ENCODE assay signal across 8 mouse cellular contexts in the genomic region with DNA sequence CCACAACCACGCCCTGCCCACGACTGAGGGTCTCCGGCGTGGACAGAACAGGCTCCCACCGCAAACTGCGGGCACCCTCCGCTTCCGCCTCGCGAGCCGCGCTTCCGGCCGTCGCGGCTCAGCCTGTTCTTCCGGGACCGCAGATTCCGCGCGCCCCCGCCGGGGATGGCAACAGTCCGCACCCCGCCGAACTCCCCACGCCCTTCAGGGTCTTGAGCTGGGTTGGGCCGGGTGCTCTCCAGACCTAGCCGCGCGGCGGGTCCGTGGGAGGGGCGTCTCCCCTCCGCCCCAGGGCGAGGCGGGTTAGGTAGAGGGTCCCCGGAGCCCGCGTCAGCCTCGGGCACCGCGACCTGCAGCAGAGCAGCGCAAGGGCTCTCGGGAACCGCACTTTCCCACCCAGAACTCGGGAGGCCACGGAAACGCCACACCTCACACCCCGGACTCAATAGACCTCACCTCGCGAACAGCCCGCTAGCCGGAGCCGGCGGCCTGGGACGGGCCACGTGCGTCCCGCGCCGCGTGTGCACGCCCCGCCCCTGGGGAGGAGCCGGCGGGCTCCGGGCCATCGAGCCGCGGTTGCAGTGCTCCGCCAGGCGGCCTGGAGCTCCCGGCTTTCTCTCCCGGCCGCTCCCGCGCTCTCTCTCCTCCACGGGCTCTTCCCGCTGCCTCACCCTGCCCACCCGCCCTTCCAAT. TPM values are rescaled to one million over a fixed set of nuclear protein-coding genes. Genes with fewer than 3 reads are reported as not detected.
A peak's percentile ranks its signal among the peaks of the same experiment; 100 is the strongest.
DNase-seq lines count a peak whose midpoint lies in the region; ATAC-seq and TF ChIP-seq lines count a peak whose summit lies in the region.

Gene Myo19, plus strand, starts transcription at position 377 of the 693 bp plus-strand sequence.
Gene Pigw, minus strand, starts transcription at position 514 of the 693 bp plus-strand sequence.

- no peak; the same call in 1 of the 2 replicates for TF ChIP-seq CTCF in bone marrow, adult 2 months (IDR thresholded peaks at IDR 0.05; ENCODE audit: control insufficient read depth, insufficient read depth, low read length)

- WGBS in bone marrow, adult 2 months: under 1% methylated on average over 81 of the region's 81 CpGs
- WGBS in embryonic facial prominence, embryonic 14.5 days: 0% methylated on average over 27 of the region's 81 CpGs
- under 1% methylated on average over 76 of the region's 81 CpGs for WGBS in kidney, embryonic 14.5 days
- under 1% methylated on average over 79 of the region's 81 CpGs for WGBS in liver, embryonic 11.5 days

- peak within 1 kb of the TSS; percentile 77 for H3K9ac ChIP-seq in embryonic facial prominence, embryonic 14.5 days (ENCODE audit: low read depth, low read length)
- peak within 1 kb of the TSS; percentile 89 for H3K9ac ChIP-seq in kidney, embryonic 14.5 days (ENCODE audit: low read depth, low read length)
- H3K9ac ChIP-seq in liver, embryonic 11.5 days (ENCODE audit: low read depth, low read length): peak within 1 kb of the TSS; percentile 95

- peak within 1 kb of the TSS; percentile 84 for H3K4me3 ChIP-seq in bone marrow, adult 2 months (replicated peaks; ENCODE audit: control insufficient read depth, low read depth, low read length)
- H3K4me3 ChIP-seq in embryonic facial prominence, embryonic 14.5 days (ENCODE audit: low read depth, low read length): peak within 1 kb of the TSS; percentile 75
- H3K4me3 ChIP-seq in kidney, embryonic 14.5 days (ENCODE audit: low read length): peak within 1 kb of the TSS; percentile 95
- H3K4me3 ChIP-seq in liver, embryonic 11.5 days (ENCODE audit: low read depth, low read length): peak within 1 kb of the TSS; percentile 88
- peak within 1 kb of the TSS; percentile 88 for H3K4me3 ChIP-seq in myocyte

- ATAC-seq in embryonic facial prominence, embryonic 14.5 days (ENCODE audit: low read depth): peak; percentile 96
- peak; percentile 95 for ATAC-seq in kidney, embryonic 14.5 days (ENCODE audit: low FRiP score, low TSS enrichment)
- peak; percentile 94 for ATAC-seq in liver, embryonic 11.5 days (replicated peaks; ENCODE audit: low FRiP score)

- H3K27ac ChIP-seq in bone marrow, adult 2 months (ENCODE audit: control insufficient read depth, insufficient read depth, low read depth, low read length, poor library complexity): peak within 1 kb of the TSS; percentile 89
- peak within 1 kb of the TSS; percentile 92 for H3K27ac ChIP-seq in embryonic facial prominence, embryonic 14.5 days (replicated peaks; ENCODE audit: low read depth, low read length)
- H3K27ac ChIP-seq in kidney, embryonic 14.5 days (ENCODE audit: low read depth, low read length): peak within 1 kb of the TSS; percentile 94
- H3K27ac ChIP-seq in liver, embryonic 11.5 days (ENCODE audit: low read depth, low read length): peak within 1 kb of the TSS; percentile 92

- peak; percentile 79 to 81 for DNase-seq in B cell, adult 2 months
- peak; percentile 93 for DNase-seq in embryonic facial prominence, embryonic 14.5 days (ENCODE audit: low spot score)
- peak; percentile 76 to 81 for DNase-seq in heart, adult 9 months (ENCODE audit: low spot score in 2 of 2)
- peak; percentile 84 for DNase-seq in liver, embryonic 11.5 days (ENCODE audit: low spot score)
- DNase-seq in splenic B cell, adult 2 months (ENCODE audit: low read depth, low spot score): peak; percentile 83

- peak; percentile 61; the same call in 1 of the 2 replicates for TF ChIP-seq POLR2A in bone marrow, adult 2 months (IDR thresholded peaks at IDR 0.05; ENCODE audit: borderline replicate concordance, control insufficient read depth, low read depth, low read length)
- peak; percentile 80 for TF ChIP-seq POLR2A in myocyte (IDR thresholded peaks at IDR 0.05; ENCODE audit: insufficient read length, low read depth)

- H3K79me2 ChIP-seq in myocyte (ENCODE audit: control insufficient read depth, insufficient read depth): peaks cover 21% of the 10 kb centered on the region

- no peaks in the 10 kb centered on the region for H3K27me3 ChIP-seq in embryonic facial prominence, embryonic 14.5 days (replicated peaks; ENCODE audit: control insufficient read depth, insufficient read depth, low read length)
- no peaks in the 10 kb centered on the region for H3K27me3 ChIP-seq in kidney, embryonic 14.5 days (ENCODE audit: control insufficient read depth, insufficient read depth, low read length)
- no peaks in the 10 kb centered on the region for H3K27me3 ChIP-seq in liver, embryonic 11.5 days (replicated peaks; ENCODE audit: control insufficient read depth, insufficient read depth, low read length)
- H3K27me3 ChIP-seq in myocyte (ENCODE audit: control insufficient read depth, insufficient read depth, insufficient read length): no peaks in the 10 kb centered on the region
- no peaks in the 10 kb centered on the region for H3K27me3 ChIP-seq in splenic B cell, adult 2 months (ENCODE audit: control insufficient read depth, insufficient read depth, low read length, poor library complexity, severe bottlenecking)

- peak within 1 kb of the TSS; percentile 43 for H3ac ChIP-seq in myocyte (ENCODE audit: control insufficient read depth, insufficient read length)

- H3K9me3 ChIP-seq in embryonic facial prominence, embryonic 14.5 days (ENCODE audit: control insufficient read depth, low read length): no peaks in the 10 kb centered on the region
- H3K9me3 ChIP-seq in kidney, embryonic 14.5 days (ENCODE audit: control insufficient read depth, low read length): no peaks in the 10 kb centered on the region
- no peaks in the 10 kb centered on the region for H3K9me3 ChIP-seq in liver, embryonic 11.5 days (ENCODE audit: control insufficient read depth, low read length)

- no peaks in the 10 kb centered on the region for H3K4me1 ChIP-seq in bone marrow, adult 2 months (ENCODE audit: control insufficient read depth, insufficient read depth, low read length)
- peaks cover 10% of the 10 kb centered on the region for H3K4me1 ChIP-seq in embryonic facial prominence, embryonic 14.5 days (ENCODE audit: control insufficient read depth, insufficient read depth, low read length)
- H3K4me1 ChIP-seq in kidney, embryonic 14.5 days (ENCODE audit: control insufficient read depth, insufficient read depth, low read length): peaks cover 11% of the 10 kb centered on the region
- H3K4me1 ChIP-seq in liver, embryonic 11.5 days (replicated peaks; ENCODE audit: control insufficient read depth, insufficient read depth, low read length): peaks cover 13% of the 10 kb centered on the region

- H3K4me2 ChIP-seq in embryonic facial prominence, embryonic 14.5 days (ENCODE audit: low read depth, low read length): peak within 1 kb of the TSS; percentile 73
- peak within 1 kb of the TSS; percentile 89 for H3K4me2 ChIP-seq in kidney, embryonic 14.5 days (replicated peaks; ENCODE audit: low read depth, low read length)
- peak within 1 kb of the TSS; percentile 95 for H3K4me2 ChIP-seq in liver, embryonic 11.5 days
- H3K4me2 ChIP-seq in myocyte (ENCODE audit: low read depth): peak within 1 kb of the TSS; percentile 93

- peaks cover 21% of the 10 kb centered on the region for H3K36me3 ChIP-seq in embryonic facial prominence, embryonic 14.5 days (ENCODE audit: control insufficient read depth, insufficient read depth, low read length)
- peaks cover 28% of the 10 kb centered on the region for H3K36me3 ChIP-seq in kidney, embryonic 14.5 days (ENCODE audit: control insufficient read depth, insufficient read depth, low read length)
- H3K36me3 ChIP-seq in liver, embryonic 11.5 days (ENCODE audit: control insufficient read depth, insufficient read depth, low read length): peaks cover 21% of the 10 kb centered on the region
- H3K36me3 ChIP-seq in myocyte (ENCODE audit: control insufficient read depth, insufficient read depth): peaks cover 13% of the 10 kb centered on the region
- 0 out of 2 replicates have a peak, but pooled peaks cover 2% of the 10 kb centered on the region for H3K36me3 ChIP-seq in splenic B cell, adult 2 months (ENCODE audit: control insufficient read depth, insufficient read depth, low read length, poor library complexity, severe bottlenecking)

TF ChIP-seq in myocyte, 11 proteins besides CTCF, POLR2A, EP300 and RAD21:
- TF ChIP-seq POLR2AphosphoS2 (IDR thresholded peaks at IDR 0.05; ENCODE audit: insufficient read length, low read depth) (peak; percentile 82), E2F4 (IDR thresholded peaks at IDR 0.05; ENCODE audit: insufficient read depth) (peak; percentile 9), MYOD1 (IDR thresholded peaks at IDR 0.05; ENCODE audit: control insufficient read depth in 1 of 3, insufficient read length in 2 of 3, low read depth in 2 of 3) (peak in 1 of 3 experiments; percentile 34), TCF12 (IDR thresholded peaks at IDR 0.05; ENCODE audit: insufficient read depth, poor library complexity, severe bottlenecking) (no peak), MYOG (IDR thresholded peaks at IDR 0.05; ENCODE audit: control insufficient read depth in 1 of 3, insufficient read depth in 1 of 3, insufficient read length in 2 of 3, low read depth in 2 of 3) (peak in 2 of 3 experiments; percentile 3 to 45)

RNA-seq across cellular contexts. Expression of gene Myo19, which starts in this region (rescaled TPM):
- 4.3 and 8.1 TPM in 2 replicates for polyA plus RNA-seq in bone marrow, adult 2 months (2011; ENCODE audit: insufficient read depth, insufficient read length, low replicate concordance, missing spikeins)
- 10.9 and 11.9 TPM in 2 replicates for polyA plus RNA-seq in embryonic facial prominence, embryonic 14.5 days (2014; fragmentation: Nextera tagmentation; extraction: Ambion mirVana)
- 9.2 and 15.0 TPM in 2 replicates for polyA plus RNA-seq in kidney, embryonic 14.5 days (2014; fragmentation: Nextera tagmentation; extraction: Ambion mirVana)
- polyA plus RNA-seq in liver, embryonic 11.5 days (2014; fragmentation: Nextera tagmentation; extraction: Ambion mirVana): 10.3 and 12.4 TPM in 2 replicates
- polyA plus RNA-seq in myocyte (2012; fragmentation: generic; extraction: Trizol): 4.8 TPM

RNA-seq across cellular contexts. Expression of gene Pigw, which starts in this region (rescaled TPM):
- 2.7 and 2.9 TPM in 2 replicates for polyA plus RNA-seq in bone marrow, adult 2 months (2011; ENCODE audit: insufficient read depth, insufficient read length, low replicate concordance, missing spikeins)
- 2.3 and 3.1 TPM in 2 replicates for polyA plus RNA-seq in embryonic facial prominence, embryonic 14.5 days (2014; fragmentation: Nextera tagmentation; extraction: Ambion mirVana)
- 4.0 and 4.8 TPM in 2 replicates for polyA plus RNA-seq in kidney, embryonic 14.5 days (2014; fragmentation: Nextera tagmentation; extraction: Ambion mirVana)
- polyA plus RNA-seq in liver, embryonic 11.5 days (2014; fragmentation: Nextera tagmentation; extraction: Ambion mirVana): 4.4 and 5.0 TPM in 2 replicates
- polyA plus RNA-seq in myocyte (2012; fragmentation: generic; extraction: Trizol): 4.5 TPM

Comparison
In these comparisons a context has a peak if more than half of its experiments do, and no peak if none do; other contexts are left out.
1. Peak in every context shown above with its lines: DNase-seq, ATAC-seq, H3K4me3 ChIP-seq and H3K27ac ChIP-seq.